Mouse (Mus musculus) hematopoietic stem cell, adult 5-6 weeks (primary cell): ENCODE data around the gene Cope. TPM values are rescaled to one million over a fixed set of nuclear protein-coding genes. Genes with fewer than 3 reads are reported as not detected.

Experiments used
- ATAC-seq, 2 experiments: fragments of 125-278 bp in 1 of 2; replicated peaks in 1 of 2; 2 replicates each; pipeline ENCODE4 v1.8.0; 2016 to 2017; ENCODE audit warnings: inconsistent platforms in 2 of 2, mild to moderate bottlenecking in 2 of 2, moderate number of reproducible peaks in 2 of 2, low read depth in 1 of 2, moderate TSS enrichment in 1 of 2; ENCODE audit not compliant: low FRiP score in 2 of 2, poor library complexity in 2 of 2, severe bottlenecking in 2 of 2, insufficient read depth in 1 of 2, low TSS enrichment in 1 of 2
- total RNA-seq: library from RNA; stranded (forward); fragments of 172-1452, 232-1000 nt; gene quantifications from 2 replicates; pipeline ENCODE4 v1.2.3, GENCODE M21; 2017

The Cope gene
- total RNA-seq: 63.0 and 75.0 TPM in 2 replicates

DNA sequence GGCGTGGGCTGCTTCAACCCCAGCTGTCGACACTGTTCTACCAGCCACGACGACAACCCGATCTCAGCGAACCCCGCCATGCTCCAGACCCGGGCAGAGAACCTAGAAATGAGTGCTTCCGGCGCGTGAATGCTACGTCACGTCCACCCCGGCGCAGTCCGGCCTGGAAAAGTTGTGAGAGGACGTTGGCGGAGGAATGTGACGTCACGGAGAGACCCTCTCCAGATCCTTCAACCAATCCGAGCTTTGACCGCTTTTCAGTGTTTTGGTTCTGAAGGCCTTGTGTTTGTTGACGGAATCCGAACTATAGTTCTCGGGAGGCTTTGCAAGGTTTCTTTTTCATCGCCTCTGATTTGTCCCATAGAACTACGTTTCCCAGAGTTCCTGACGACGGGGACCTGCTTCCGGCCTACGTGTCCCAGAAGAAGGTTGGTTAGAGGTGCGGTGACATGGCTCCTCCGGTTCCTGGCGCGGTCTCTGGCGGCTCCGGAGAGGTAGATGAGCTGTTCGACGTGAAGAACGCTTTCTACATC is at the start of gene Cope, which contains the start of gene Ddx49:
Gene Cope, plus strand, starts transcription at position 161 of the 533 bp plus-strand sequence.
Gene Ddx49, minus strand, starts transcription at position 132 of the 533 bp plus-strand sequence.
- peak; percentile 87 to 93 for ATAC-seq

DNA sequence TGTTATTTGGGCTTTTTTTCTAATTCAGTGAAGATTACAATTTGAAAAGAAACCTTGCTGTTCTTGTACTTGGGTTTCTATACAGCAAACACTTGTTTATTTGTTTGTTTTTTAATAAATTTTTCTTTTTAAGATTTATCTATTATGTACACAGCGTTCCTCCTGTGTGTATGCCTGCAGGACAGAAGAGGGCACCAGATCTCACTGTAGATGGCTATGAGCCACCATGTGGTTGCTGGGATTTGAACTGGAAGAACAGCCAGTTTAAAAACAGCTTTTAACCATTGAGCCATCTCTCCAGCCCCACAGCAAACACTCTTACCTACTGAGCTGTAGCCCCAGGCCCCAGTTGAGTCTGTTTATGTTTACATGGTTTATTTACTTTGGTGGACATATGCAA is 47.7 kb upstream of the Cope start:
- ATAC-seq: no peak

DNA sequence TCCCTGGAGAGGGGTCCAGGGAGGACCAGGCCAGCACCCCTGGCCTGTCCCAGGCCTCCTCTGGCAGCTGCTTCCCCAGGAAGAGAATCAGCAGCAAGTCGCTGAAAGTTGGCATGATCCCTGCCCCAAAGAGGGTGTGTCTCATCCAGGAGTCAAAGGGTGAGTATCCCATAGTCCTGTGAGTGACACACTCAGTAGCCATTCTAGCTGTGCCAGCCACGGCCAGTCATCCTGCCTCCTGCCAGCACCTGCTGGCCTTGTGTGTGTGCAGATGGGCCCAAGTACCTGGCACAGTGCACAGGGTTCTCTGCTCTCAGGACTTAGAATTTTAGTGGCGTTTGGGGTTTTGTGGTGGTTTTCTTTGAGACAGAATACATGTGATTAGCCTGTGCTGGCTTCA is 44.9 kb upstream of the Cope start:
- no peak for ATAC-seq

DNA sequence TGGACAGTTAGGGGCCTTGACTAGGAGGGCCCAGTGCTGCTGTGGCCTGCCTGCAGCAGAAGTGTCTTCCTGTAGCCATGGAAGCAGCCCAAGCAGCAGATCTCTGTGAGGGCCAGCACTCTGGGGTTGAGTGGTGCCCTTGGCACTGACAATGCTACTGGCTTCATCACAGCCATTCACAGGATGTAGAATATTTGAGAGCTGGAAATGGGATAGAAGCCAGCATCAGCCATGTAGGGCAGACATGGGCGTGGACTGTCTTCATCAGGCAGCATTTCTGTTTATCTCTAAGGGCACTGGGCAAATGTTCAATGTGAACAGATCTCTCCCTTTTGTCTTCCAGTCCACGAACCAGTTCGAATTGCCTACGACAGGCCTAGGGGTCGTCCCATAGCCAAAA is 43.7 kb upstream of the Cope start:
- ATAC-seq: no peak

DNA sequence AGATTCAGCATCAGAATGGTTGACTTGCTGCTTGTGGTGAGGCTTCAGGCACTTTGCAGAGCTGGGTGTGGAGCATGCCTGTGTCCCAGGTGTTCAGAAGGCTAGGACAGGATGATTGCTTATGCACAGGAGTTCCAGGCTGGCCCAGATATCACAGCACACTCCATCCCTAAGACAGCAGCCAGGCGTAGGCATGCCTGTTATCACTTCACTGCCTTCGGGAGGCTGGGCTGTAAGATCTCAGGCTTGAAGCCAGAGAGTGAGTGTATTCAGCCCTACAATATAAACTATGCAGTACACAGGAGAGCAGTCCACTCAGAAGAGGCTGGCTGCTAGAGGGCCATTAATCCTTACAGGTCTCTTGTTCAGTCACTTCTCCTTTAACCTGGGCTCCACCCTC is 43.3 kb upstream of the Cope start:
- ATAC-seq: peak in 1 of 2 experiments; percentile 21; a peak in 1 of 4 replicates

DNA sequence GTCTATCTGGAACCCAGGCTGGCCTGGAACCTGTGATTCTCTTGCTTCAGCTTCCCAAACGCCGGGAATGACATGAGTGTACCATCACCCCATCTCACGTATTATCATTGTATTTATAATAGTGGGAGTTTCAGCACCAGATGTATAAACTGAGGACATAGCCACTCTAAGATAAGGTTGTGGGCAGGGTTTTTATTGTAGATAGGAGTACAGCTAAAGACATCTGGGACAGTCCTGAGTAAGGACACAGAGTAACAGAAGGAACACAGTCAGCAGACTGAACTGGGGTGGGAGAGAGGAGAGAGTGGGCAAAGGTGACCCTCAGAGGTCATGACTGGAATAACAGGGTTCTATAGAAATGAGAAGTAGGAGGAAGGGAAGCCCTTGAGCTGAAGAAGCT is 34.6 kb upstream of the Cope start:
- no peak for ATAC-seq

DNA sequence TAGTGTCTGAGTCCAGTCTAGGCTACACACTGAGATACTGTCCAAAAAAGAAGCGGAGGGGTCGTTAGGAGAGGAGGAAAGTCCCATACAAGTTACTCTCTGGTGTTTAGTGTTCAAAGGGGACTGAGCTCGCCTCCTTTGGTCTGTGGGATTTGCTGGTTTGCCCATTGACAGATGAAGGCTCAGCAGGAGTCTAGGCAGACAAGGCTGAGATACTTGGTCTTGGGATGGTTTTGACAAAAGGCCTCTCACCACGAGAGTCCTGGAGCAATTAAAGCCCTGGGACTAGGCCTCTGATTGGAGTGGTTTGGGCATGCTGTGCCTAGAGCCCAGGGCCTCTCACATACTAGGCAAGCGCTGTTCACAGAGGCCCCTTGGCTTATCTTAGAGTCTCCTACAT is 34.0 kb upstream of the Cope start:
- no peak for ATAC-seq

DNA sequence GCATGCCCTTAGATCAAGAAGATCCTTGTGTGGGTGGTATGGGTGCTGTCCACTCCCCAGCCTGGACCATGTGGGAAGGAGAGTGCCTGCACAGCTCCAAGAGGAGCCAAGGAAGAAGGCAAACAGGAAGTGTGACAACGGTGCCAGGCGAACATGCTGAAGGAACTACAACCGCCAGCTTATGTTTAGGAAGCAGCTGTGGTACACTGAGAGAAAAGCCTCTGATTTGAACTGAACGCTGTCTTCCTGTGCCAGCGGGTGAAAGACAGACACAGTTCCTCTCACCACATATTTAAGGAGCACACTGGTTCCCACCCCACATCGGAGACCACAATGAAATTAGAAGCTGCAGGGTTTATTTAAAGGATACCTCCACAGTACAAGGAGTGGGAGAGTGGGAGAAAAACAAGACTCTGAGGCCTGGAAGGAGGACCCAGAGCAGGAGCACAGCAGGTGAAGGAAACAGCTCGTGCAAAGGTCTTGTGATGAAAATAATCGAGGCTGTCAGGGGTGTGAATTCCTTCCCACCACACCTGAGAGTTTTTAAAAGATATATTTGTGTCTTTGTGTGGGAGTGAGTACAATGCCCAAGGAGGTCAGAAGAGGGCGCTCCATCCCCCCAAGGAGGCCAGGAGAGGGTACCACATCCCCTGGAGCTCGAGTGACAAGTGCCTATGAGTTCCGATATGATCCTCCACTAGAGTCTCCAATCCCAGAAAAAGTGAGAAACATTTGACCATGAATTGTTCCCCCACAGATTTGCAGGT is 33.3 kb upstream of the Cope start:
- peak; percentile 54 to 66 for ATAC-seq

DNA sequence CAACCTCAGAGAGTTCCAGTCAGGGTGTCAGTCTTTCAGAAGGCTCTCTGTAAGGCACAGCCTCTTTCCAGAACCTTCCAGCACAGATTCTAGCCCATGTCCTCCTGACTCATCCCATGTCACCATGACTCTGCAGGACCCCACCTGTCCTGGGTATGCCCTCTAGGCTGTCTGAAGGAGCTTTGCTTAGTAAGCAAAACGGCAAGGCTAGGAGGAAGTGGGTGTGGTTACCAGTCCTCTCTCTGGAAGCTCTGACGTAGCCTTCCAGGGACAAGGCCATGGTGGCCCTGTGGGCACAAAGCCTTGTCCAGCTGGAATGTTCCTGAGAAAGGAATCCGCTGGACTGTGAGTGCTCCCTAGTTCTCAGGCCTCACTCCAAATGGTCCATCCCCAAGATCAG is 29.4 kb upstream of the Cope start:
- ATAC-seq: peak; percentile 34 to 43

DNA sequence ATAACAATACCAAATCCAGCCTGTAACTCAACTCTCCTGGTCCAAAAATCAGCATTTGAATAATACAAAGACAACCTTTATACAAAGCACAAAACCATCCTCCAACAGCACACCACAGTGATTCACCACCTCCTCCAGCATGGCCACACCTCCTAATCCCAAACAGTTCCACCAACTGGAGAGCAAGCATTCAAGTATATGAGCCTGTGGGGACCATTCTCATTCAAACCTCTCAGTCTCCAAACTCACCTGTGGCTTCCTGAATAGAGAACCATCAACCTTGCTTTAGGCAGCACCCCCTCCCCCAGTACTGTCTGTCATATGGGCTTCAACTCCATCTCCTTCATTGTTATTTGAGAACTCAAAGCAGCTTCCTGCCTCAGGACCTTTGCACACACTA is 28.0 kb upstream of the Cope start:
- no peak for ATAC-seq

DNA sequence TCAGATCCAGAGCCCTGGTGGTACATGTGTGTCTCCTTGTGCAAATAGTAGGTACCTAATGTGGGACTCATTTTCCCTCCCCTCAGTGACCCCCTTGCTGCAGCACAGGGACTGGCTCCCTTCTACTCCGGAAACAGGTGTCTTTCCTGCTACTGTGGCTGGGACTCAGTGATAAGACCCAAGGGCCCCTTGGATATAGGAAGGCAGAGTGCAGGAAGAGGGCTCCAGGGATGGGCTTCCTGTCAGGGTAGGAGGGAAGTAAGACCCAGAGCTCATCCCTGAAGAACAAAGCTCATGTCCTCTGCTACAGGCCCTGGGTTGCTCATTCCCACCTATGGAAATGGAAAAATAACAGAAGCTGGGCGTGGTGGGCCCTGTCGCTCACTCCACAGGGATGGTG is 25.8 kb upstream of the Cope start:
- ATAC-seq: peak; percentile 68 to 69

DNA sequence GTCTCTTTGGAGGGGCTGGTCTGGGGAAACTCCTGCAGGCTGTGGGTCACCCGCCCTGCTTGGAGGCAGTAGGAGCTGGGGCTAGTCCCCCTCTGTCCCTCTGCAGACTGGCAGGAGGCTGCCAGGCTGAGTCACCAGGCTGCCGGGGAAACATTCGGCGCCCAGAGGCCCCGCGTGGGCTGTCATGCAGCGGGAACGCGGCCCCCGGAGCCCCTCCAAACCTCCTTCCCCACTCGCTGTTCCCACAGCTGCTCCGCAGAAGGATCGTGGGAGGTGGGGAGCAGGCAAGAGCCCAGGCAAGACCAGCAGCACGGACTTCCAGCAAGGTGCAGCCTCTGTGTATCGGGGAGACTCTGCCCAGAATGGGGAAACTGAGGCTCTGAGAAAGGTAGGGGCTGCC is 24.1 kb upstream of the Cope start:
- no peak for ATAC-seq

DNA sequence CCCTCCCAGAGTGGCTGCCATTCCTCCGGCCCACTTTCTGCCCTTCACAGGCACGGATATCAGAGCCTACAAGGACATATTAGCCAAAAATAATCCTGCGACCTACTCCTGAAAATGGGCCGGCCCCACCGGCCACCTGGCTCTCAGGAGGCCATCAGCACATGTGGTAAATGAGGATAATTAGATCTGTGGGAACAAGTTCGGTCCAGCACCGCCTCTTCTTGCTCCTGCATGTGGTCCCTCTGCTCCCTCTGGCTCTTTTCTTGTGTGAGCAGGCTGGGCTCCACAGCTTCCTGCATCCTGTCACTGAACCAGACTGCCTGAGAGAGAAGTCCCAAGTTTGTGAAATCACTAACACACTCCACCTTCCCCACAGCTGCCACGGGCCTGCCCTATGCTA is 23.1 kb upstream of the Cope start:
- ATAC-seq: no peak

DNA sequence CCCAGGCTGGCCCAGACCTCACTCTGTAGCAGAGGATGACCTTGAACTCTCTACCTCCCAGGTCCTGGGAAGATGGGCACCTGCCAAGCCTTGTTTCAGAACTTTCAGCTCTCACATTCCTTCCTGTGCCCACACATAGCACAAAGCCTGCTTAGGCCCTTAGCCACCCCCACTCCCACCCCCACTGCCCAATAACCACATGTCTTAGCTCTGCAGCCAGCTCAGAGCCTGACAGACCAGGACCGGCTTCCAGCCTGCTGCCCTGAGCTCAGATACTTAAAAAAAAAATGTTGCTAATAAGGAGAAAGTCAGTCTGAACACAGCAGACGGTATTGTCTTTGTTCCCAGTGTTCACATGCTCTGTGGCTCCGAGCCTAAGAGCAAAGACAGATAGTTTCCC is 21.3 kb upstream of the Cope start:
- no peak for ATAC-seq

DNA sequence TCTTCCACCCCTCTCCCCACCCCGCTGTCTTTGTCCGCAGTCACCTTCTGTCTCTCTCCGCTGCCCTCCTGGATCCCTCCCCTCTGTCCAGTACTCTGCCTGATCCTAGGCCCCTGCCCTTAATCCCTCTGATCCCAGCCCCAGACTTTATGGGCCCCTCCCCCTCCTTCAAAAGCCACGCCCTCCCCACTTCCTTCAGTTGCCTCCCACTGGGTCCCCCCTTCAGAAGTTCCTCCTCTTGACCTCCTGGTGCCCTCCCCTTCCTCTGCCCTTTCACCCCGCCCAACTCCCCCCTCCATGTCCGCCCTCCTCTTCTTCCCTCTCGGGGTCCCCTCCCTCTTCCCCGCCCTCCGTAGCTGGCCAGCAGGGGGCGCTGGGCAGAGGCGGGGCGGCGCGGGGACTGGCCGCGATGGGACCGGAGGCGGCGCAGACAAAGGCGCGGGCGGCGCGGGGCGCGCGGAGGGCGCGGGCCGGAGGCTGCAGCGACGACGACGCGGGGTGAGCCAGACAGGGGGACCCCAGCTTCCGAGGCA is 19.6 kb upstream of the Cope start, which contains the start of gene Homer3:
Gene Homer3, plus strand, starts transcription at position 225 of the 533 bp plus-strand sequence.
- peak; percentile 85 to 90 for ATAC-seq

DNA sequence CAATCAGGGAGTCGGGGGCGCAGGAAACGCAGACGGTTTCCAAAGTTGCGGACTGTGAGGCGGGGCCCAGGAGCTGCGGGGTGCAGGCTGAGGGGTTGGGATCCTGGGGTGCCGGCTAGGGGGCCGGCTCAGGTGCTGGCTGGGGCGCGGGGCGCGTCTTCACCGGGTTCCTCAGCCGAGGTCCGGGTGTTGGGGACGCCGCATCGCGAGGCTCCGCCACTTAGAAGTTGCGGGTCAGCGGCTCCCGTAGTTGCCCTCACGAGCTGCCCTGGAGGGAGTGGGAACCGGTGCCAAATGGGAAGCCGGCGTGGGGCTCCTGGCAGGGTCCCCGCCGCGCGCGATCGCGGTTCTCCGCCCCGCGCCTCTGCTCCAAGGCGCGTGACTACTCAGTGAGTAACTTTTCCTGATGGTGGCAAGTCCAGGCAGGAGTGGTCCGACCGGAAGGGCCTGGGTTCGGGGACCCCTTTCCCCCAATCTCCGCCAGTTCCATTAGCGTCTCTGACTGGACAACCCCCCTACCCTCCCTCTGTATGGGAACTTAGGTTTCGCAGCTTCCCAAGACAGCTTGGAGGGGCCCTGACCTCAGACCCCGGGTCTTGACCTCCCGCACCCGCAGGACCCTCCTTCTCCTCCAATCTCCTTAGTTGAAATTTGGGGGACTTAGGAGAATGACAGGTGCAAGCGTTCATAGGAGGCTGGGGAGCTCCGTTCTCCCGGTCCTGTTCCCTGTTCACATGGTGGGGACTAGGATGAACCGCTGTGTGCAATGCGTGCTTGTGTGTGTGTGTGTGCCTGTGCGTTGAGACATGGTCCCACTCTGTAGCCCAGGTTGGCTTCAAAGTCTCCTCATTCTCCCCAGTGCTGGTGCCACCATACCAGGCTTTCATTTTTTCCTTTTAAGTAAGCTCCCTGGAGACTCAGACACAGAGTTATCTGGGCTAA is 18.9 kb upstream of the Cope start:
- no peak for ATAC-seq

DNA sequence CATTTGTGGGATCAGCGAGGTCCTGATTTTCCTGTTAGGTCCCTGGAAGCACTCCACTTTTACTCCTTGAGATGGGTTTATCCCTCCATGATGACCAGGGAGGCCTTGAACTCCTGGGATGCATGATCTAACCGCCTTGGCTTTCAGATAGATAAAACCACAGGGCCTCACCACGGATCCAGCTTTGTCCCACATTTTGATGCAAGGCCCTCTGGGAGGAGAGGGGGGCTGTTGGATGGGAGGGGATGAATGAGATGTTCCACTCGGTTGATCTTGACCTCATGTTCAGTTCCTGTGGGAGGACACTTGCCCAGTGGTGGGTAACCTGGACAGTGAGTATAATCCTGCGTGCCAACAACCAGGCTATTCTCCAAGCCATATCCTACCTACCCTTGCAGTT is 17.9 kb upstream of the Cope start:
- no peak for ATAC-seq

DNA sequence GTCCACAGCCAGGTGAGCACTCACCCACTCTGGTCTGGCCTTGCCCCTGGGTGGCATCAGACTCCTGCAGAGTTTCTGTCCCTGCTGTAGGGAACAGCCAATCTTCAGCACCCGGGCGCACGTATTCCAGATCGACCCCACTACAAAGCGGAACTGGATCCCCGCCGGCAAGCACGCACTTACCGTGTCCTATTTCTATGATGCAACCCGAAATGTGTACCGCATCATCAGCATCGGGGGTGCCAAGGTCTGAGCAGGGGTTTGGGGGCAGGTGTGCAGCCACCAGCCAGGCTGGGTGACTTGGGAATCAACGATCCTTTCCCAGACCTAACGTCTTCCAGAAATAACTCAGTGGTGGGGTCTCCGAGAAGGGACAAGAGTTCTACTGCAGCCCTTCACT is 17.0 kb upstream of the Cope start:
- no peak for ATAC-seq
